Mouse (Mus musculus) ovary, postnatal 10 days (tissue): ENCODE measurements around the gene Mlx.

Source experiments
- DNase-seq: peaks from one replicate; pipeline ENCODE4 v3.0.0; 2022; ENCODE audit warnings: low spot score

Gene Mlx

DNA sequence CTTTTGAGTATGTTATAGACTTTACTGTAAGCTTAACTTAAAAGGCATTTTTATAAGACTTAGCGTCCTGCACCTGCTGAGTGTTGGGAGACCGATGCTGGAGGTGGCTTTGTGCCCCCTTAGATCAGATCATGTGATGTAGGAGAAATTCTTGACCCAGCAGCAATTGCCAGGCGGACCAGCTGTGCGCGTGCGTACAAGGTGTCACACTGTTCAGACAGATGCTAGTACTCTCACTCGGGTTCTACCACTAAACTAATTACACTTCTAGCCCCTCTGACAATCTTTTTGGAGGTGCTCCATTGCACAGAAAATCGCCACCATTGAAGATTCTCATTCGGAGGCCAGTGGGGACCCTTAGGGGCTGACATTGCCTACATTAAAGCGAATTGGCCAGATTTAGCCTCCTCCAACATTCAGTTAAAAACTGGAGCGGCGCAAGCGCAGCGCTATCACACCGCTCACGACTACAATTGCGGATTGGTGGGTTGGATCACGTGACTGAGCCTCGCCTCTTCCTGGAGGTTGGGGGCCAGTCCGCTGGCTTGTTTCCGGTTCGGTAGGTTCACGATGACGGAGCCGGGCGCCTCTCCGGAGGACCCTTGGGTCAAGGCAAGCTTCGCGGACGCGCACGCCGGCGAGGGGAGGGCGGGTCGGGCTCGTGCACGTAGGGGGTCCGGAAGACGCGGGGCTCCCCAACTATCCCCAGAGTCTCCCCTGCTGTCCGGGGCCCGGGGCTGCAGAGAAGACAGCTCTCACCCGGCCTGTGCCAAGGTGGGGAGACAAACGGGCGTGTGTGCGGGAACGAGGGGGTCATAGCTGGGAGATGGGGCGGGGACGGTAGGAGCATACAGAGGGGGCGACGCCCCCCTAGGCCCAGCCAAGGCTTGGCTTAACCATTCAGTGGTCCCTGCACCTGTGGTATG is at the start of gene Mlx:
Gene Mlx (plus strand): TSS at position 522 of the 926 bp plus-strand sequence.
- peak; percentile 69 for DNase-seq

DNA sequence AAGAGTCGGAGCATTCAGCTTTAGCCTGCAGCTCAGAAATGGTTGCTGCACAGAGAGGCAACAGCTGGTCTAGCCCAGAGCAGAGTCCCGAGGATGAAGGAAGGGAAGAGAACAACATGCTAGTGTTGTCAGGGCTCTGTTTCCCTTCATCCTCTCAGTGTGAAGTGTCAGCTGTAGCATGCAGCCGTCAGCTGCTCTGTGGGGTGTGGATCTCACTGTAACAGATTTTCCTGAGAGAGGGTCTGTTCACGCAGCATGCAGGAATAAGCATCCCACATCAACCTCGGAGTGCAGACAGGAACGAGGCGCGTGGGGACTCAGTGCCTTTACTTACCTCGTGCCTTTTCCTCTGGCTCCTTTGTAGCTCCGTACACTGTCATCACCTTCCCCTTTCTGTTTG is 49.3 kb upstream of the Mlx start:
- no peak for DNase-seq

DNA sequence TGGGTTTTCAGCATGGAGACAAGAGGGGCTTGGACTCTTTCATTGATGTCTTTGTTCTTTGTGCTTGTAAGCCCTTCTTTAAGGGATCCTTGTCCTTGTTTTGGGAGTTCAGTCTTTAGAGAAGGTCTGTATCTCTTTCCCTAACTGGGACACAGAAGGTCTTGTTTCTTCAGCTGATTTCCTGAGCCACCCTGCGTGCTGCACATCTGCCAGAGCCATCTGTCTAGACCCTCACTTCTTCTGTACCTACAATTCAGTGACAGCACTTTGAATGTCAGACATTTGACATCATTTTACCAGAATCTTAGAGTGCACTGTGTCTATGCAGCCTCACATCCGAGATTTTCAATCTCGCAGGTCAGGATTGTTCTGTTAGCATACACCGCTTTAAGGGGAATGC is 41.3 kb upstream of the Mlx start:
- DNase-seq, result no peak

DNA sequence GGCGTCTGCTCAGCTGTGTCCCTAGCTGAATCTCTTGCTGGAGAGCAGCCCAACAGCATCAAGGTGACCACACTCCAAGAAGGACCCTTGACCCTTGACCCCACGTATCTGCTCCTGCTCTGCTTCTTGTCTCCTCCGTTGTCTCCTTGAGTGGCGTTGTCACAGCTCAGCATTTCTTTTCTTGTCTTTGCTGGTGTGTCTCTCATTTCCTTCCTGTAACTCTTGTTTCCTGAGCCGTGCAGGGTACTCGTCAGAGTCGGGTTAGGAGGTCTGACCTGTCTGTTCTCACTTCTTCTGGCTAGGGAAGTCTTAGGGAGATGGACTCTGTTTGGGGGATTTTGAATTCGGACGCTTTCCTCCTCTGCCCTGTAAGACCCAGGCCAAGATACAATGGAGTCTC is 40.6 kb upstream of the Mlx start:
- no peak for DNase-seq

DNA sequence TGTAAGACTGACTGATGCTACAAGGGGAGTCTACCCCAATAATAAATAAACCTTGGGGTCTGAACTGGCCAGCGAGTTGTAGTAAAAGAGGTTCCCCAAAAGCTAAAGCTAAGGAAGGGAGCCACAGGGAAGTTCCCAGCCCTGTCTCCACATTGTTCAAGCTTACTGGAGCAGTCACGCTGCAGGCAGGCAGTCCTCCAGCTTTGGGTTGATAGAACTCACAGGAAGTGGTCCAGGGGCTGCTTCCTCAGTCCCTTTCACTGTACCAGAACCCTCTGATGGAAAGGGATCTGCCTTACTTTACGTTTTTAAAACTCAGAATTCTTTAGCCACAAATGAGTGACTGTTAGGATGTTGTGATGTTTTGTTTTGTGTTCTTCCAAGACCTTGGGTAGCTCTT is 39.6 kb upstream of the Mlx start:
- DNase-seq, result no peak

DNA sequence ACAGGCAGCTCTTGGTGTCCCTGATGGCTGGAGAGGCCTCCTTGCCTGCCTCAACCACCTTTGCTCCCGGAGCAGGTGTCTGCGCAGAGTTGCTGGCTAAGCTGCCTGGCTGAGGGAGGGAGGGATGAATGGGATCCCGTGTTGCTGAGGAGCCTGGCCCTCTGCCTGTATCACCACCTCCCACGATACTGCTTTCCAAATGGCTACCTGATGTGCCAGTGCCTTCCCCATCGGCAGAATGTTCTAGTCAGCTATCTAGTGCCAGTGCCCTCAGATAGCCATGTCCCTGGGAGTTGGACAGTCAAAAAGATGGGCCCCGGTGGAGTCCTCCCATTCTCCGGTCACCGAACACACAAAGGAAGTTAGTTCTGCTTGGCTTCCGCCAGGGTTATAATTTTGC is 36.7 kb upstream of the Mlx start:
- no peak for DNase-seq

DNA sequence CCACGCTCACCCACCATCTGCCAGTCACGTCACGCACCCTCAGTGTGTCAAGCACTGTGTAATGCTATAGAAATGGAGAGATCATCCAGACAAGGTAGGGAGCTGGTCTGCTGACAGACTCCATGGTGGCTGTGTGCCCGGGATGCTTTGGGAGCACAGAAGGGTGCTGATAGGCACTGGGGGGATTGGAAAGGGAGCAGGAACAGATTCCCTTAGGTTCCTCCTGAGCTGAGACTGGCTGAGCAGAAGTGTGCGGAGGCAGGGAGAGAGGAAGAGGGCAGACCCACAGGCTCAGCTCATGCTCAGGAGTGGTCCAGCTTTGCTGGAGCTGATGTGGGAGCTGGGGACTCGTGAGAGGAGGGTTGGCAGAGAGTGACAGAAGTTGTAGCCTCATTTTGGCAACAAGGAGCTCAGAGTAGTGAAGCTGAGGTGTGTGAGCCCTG is 36.0 kb upstream of the Mlx start:
- no peak for DNase-seq

DNA sequence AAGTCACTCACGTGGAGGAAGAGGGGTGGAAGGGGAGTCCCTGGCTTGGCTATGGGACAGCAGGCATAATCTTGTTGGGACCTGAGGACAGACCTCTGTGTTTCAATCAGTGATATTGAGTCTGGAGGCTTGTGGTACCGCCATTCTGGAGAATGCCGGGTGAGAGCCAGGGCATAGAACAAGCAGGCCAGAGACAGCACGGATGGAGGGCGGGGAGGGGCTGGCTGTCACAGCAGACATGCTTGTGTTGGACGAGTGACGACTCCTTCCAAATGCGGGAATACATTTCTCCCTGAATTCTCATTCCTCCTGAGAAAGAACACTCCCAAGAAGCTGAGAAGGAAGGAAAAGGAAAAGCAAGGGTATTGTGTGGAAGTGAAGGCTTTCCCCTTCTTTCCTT is 35.5 kb upstream of the Mlx start:
- no peak for DNase-seq

DNA sequence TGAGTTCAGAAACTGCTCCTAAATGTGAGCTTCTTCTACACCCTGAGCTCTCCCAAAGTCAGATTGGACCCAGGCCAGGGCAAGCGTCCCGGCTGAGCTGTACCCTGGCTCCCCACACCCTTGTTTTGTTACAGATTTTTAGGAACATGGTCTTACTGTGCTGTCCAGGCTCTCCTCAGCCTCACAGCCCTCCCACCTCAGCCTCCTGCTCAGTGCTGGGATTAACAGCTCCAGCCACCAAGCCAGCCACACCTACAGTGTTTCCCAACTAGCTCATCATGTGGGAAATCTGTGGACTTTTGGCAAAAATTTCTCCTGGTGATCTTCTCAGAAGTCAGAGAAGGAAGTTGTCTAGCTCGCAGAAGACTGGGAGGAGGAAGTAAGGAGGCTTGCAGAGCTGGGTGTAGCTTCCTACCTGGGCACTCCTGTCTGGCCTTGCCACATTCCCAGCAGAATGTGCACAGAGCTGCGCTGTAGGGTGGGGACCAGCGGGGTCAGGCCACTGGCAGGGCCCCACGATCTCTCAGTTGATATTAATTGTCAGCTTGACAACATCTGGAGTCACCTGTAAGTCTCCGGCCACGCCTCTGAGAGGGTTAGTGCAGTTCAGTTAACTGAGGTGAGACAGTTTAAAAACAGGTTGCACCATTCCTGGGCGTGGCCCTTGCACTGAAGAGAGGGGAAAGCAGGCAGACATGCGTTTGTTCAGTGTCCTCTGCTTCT is 34.2 kb upstream of the Mlx start:
- DNase-seq, result no peak

DNA sequence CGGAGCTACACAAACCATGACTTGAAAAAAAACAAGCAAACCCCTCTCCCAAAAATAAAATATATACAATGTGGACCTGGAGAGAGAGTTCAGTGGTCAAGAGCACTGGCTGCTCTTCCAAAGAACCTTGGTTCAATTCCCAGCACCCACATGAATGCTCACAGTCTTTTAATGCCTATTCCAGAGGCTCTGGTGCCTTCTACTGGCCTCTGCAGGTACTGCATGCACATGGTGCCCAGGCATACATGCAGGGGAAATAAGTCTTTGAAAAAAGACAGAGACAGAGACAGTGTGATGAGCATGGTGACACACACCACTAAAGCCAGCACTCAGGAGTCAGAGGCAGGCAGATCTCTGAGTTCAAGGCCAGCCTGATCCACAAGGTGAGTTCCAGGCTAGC is 33.1 kb upstream of the Mlx start:
- DNase-seq, result no peak

DNA sequence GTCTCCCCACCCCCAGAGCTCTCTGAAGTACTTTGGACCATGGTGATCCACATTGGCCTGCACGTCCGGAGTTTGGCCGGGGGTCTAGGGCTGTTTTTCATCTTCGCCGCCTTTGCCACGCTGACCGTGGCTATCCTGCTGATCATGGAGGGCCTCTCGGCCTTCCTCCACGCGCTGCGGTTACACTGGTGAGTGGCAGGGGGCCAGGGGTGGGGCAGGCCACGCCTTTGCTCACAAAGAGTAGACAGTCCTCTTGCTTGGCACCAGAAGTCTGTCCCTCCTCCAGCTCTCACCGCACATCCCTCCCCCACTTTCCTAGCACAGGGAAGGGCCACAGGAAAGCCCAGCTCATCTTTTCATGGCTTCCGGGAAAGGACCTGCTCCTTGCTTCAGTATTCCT is 31.7 kb upstream of the Mlx start:
- no peak for DNase-seq

DNA sequence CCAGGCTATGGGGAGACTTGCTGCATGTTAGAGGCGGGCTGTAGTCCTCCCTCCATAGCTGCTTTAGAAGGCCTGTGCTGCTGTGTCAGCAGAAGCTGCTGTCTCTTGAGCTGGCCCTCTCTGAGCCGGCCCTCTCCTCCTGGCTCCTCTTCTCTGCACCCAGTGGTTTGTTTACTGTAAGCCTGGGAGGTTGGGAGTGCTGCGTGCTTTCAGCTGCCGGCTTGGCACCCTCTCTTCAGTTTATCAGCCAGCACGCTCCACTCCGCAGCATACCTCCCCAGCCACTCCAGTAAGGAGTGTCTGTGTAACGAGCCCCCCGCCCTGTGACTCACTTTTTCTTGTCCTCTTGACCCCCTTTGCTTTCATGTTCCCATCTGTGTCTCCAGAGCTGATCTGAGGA is 30.2 kb upstream of the Mlx start:
- DNase-seq, result no peak

DNA sequence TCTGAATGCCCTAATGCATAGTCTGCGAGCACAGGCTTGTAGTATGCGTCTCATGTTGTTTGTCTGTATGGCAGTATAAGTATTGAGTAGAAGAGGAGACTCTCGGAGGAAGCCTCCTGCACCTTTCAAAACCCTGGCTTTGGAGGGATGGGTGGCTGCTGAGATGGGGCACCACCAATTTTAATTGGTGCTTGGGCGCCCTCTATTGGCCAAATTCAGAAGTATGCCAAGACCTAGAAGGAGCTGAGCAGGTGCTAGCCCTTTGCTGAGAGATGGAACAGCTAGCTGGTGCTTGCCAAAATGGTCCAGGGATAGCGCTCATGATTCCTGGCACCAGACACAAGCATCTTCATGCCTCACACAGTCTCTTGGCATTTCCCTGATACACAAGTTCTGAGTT is 29.2 kb upstream of the Mlx start:
- peak; percentile 83 for DNase-seq

DNA sequence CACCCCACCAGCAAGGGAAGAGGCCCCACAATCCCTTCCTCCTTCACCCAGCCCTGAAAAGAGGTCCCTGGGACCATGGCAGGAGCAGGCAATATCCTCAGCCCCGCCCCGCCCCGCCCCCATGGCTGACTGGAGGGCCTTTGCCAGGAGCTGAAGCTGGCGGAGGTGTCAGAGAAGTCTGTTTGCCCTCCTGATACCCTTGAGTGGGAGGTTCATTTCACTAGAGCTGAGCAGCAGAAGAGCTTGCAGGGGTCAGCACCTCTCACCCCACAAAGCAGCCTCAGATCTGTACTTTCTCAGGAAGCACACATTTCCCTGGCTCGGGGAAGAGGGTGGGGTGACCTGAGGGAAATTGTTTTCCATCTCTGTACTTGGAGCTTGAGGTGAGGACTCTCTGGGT is 28.4 kb upstream of the Mlx start:
- no peak for DNase-seq

DNA sequence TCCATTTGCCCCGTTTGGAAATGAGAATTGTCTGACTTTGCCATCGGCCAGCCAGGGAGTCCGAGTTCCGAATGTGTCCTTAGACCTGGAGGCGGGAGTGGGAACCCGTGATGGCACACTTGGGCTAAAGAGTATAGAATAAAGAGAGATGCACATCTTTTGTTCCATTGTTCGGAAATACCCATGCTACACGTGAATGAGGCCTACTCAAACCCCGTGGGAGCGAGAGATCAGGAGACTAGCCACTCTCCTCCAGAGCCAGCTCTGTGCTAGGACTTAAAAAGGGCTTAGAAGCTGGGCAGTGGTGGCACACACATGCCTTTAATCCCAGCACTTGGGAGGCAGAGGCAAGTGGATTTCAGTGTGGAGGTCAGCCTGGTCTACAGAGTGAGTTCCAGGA is 27.6 kb upstream of the Mlx start:
- no peak for DNase-seq

DNA sequence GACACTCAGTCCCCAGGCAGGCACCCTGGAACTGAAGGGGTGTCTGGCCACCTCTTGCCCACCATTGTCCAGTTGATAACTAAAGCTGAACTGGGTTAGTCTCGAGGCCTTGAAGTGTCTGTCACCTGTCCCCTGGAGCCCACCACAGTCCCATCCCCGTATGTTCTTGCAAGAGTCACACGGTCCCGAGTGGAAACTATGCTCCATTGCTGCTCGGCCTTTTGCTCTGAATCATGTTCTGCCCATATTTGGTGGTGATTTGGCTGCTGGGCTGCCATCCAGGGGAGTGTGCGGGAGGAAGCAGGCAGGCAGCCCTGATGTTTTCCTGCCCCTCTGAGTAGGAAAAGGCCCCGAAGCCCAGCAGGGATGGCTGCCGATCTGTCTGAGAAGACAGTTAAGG is 27.0 kb upstream of the Mlx start:
- DNase-seq, result no peak

DNA sequence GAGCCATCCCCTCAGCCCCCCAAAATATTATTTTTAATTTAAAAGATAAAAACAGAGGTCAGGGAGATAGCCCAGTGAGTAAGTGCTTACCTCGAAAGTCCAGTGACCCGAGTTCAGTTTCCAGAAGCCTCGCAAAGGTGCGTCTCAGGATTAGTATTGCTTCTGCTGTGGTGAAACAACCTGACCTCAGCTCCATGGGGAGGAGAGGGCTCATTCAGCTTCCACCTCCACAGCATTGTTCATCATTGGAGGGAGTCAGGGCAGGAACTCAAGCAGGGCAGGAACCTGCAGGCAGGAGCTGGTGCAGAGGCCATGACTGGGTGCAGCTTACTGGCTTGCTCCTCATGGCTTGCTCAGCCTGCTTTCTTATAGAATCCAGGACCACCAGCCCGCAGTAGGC is 26.0 kb upstream of the Mlx start:
- DNase-seq, result no peak

DNA sequence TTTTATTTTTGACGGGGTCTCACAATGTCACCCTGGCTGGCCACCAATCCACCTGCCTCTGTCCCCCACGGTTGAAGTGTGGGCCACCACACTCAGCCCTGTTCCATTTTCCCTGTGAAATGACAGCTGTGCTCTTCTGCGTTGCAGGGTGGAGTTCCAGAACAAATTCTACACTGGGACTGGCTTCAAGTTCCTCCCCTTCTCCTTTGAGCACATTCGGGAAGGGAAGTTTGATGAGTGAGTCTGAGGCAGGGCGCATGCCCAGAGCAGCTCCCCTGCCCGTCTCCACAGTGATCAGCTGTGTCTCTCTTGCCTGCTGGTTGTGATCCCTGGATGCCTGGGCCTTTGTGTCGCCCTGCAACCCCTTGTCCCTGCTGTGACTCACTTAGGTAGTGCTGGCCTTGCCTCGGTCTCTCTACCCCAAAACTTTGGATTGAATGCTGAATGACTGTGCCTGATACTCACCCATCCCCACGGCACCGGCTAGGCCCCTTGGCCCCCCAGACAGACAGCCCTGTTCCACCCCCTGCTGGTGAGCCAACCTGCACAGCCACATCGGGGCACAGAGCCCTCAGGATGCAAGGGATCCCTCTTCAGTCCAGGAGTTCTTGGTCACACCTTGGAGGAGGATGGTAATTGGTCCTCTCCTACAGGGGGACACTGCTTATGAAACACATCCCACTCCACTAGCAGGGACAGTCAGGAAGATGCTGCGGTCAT is 24.8 kb upstream of the Mlx start:
- no peak for DNase-seq

DNA sequence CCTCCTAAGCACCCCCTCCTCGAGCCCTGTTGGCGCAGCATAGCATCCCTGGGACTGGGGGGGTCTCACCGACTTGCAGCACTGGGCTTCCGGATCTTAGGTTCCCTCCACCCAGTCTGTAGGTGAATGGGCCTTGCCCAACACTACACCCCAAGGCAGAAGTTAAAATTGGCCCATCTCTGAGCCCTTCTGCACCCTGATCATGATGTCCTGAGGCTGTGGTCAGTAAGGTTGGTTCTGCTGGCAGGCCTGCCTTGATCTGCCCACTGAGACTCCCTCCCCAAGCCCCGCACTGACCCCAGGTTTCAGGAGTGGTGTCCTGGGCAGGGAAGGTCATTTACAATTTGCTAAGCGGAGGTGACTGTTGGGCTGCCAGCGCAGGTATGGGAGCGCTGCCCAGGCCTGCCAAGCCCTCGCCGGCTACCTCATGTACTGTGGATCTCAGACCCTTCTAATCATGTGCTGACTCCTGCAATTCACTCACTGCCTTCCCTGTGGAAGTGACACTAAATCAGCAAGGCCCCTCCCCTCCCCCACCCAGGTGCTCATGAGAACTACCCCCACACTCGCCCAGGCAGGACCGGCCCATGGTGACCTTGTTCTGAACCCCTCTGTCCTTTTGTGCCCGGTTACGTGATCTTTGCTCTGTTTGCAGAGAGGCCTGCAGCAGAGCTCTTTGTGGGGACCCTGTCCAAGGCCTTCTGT is 24.0 kb upstream of the Mlx start:
- DNase-seq, result no peak

DNA sequence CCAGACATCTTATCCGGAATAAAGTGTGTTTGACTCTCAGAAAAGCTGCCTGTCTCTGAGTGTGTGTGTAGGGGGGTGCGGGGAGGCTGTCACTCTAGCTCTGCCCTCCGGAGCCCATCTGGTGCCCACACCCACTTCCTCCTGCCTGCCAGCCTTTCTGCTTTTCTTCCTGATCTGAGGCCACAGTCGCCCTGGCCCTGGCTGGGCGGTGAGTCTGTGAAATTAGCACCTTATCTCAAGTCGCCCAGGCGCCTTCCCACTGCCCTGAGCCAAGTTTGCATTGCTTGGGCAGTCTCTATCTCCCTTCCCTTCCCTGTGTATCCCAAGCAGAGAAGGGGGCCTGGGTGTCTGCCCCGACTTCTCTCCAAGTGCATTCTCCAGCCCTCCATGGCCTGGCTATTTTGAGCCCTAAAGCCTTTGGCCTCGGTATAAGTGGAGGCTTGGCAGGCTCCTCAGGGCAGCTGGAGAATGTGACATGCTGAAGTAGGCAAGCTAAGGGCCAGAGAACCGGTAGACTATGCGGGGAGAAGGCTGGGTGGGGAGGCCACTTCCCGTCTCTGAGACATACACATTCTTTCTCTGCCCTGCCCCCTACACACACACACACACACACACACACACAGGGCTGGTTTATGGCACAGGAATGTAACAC is 23.3 kb upstream of the Mlx start:
- DNase-seq, result no peak

DNA sequence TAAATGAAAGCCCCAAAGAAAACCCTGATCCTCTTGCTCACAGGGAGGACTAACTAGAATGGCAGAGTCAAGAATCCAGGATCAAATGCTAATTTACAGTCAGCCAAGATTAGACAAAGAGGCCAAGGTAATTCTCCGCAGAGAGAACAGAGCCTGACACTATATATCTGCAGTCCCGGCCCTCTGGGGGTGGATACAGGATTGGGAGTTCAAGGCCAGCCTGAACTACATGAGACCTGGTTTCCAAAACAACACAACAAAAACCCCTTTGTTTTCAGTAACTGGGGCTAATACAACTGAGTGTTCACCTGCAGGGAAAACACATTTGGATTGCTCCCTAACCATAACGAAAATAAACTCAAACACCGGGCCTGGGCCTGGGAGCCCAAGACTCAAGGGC is 22.6 kb upstream of the Mlx start:
- no peak for DNase-seq

DNA sequence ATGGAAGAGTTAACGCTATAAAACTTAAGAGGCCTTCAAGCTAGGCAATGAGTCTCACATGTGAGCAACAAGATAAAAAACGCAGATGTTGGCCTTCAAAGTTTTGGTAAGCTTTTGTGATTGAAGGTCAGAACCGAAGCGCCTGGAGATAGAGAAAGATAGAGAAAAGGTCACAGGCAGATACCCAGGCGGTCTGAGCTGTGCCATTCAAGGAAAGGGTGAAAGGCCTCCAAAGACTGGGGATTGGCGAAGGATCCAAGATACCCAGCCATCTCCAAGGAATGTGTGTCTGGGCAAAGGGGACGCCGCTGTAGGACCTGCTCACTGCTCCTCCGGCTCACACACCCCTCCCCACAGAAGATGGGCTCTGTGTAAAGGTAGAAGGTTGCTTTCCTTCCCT is 22.1 kb upstream of the Mlx start:
- no peak for DNase-seq
